Mouse (Mus musculus): ENCODE measurements around the gene Idnk. TPM values are rescaled to one million over a fixed set of nuclear protein-coding genes. Genes with fewer than 3 reads are reported as not detected.
"Not testable (repeated sequence)": the region's sequence is repeated elsewhere in the genome, so short reads cannot be mapped to it uniquely, and the experiment has no call there.

Gene Idnk
- polyA plus RNA-seq, 1 experiment from 2014 or later = 69.1 TPM

DNA sequence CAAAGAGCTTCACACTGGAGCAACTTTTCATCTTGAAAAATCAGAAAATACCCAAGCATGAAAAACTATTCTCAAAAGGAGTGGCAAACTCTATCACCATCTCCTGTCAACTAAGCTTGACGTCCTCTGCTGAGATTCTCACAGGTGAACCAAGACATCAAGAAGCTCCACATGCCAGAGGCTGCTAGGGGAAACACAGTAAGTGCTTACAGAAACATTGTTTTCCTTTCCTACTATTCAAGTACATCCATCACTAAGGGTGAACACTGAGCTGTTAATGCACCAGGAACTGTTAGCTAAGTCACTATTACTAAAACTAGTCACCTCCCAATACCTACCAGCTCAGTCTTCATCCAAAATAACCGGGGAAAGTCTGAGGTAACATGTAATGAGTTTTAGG, 32.5 kb upstream of the Idnk start:
- Histone ChIP-seq H3K4me3 (no peak overlapping the region), H3K9ac (no peak overlapping the region), H3K9me3 (no peaks in the 10 kb centered on the region), H3K36me3 (no peaks in the 10 kb centered on the region; the same call in 1 of the 2 replicates), H3K27ac (no peak overlapping the region), H3K4me1 (peaks cover 25% of the 10 kb centered on the region), H3K27me3 (replicated peaks) (no peaks in the 10 kb centered on the region), H3K4me2 (replicated peaks) (peak overlapping the region; percentile 81; the same call in 1 of the 2 replicates)
- ATAC-seq (ENCODE audit: low FRiP score, low read depth) = no peak
- WGBS = 69% methylated on average over 2 of the region's 2 CpGs

DNA sequence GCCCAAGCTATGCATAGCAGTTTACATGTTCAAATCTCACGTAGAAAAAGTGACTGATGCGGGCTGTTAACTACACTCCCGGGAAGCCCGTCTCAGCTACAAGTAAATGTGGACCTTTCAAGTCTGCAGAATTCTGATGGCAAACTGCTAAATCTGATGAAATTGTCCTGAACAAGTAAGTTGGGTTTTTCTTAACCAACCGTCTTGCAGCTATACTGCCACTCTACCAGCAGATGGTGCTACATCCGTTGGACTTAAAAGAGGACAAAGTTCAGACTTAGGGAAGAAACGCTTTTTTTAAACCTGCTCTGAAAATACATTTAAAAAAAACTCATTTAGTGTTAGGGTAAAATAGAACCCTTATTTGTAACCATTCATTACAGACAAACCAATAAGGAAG, 31.3 kb upstream of the Idnk start:
- no peaks in the 10 kb centered on the region for H3K9me3 ChIP-seq
- no peak overlapping the region for H3K9ac ChIP-seq
- H3K27me3 ChIP-seq (replicated peaks) = no peaks in the 10 kb centered on the region
- ATAC-seq (ENCODE audit: low FRiP score, low read depth) = no peak
- 40% methylated on average over 7 of the region's 7 CpGs for whole genome bisulfite sequencing
- peak overlapping the region; percentile 81 for H3K4me2 ChIP-seq (replicated peaks)
- no peak overlapping the region for H3K27ac ChIP-seq
- peaks cover 25% of the 10 kb centered on the region for H3K4me1 ChIP-seq
- H3K36me3 ChIP-seq = no peaks in the 10 kb centered on the region; the same call in 1 of the 2 replicates
- H3K4me3 ChIP-seq = peak overlapping the region; percentile 27; the same call in 1 of the 2 replicates

DNA sequence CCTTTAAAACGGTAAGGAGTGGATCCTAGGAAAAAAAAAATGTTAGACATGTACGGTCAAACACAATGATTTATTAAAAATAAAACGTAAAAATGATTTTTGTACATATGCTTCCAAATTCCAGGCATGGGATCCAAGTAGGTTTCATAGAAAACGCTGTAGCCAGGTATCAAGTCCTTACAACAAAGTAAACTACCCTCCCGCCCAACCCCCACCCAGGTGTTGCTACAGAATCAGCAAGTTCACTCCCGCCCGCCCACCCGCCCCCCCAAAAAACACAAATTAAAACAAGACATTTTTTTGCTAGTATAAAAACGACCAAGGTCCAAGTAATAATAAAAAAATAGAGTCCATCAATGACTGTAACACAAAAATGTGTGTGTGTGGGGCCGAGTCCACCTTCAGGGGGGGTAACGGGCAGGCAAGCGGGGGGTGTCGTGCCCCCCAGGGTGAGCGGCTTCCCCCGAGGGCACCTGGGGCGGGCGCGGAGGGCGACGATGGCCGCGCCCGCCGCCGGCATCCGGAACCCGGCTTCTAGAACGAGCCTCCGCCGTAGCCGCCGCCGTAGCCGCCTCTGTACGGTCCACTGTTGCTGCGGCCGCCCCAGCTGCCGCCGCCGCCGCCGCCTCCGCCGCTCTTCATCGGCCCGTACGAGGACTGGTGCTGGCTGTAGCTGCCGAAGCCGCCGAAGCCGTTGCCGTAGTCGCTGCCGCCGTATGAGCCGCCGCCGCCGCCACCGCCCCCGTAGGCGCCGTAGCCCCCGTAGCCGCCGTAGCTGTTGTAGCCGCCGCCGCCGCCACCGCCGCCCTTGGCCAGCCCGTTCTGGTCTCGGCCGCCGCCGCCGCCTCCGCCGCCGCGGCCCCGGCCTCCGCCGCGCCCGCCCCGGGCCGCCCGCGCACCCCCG, 30.3 kb upstream of the Idnk start:
- H3K27ac ChIP-seq = peak overlapping the region; percentile 97
- no peaks in the 10 kb centered on the region for H3K27me3 ChIP-seq (replicated peaks)
- H3K9me3 ChIP-seq = no peaks in the 10 kb centered on the region
- no peak for ATAC-seq (ENCODE audit: low FRiP score, low read depth)
- no peaks in the 10 kb centered on the region; the same call in 1 of the 2 replicates for H3K36me3 ChIP-seq
- H3K4me2 ChIP-seq (replicated peaks) = peak overlapping the region; percentile 81
- 2% methylated on average over 70 of the region's 92 CpGs for WGBS
- H3K9ac ChIP-seq = peak overlapping the region; percentile 100
- peaks cover 25% of the 10 kb centered on the region for H3K4me1 ChIP-seq
- H3K4me3 ChIP-seq = peak overlapping the region; percentile 99

DNA sequence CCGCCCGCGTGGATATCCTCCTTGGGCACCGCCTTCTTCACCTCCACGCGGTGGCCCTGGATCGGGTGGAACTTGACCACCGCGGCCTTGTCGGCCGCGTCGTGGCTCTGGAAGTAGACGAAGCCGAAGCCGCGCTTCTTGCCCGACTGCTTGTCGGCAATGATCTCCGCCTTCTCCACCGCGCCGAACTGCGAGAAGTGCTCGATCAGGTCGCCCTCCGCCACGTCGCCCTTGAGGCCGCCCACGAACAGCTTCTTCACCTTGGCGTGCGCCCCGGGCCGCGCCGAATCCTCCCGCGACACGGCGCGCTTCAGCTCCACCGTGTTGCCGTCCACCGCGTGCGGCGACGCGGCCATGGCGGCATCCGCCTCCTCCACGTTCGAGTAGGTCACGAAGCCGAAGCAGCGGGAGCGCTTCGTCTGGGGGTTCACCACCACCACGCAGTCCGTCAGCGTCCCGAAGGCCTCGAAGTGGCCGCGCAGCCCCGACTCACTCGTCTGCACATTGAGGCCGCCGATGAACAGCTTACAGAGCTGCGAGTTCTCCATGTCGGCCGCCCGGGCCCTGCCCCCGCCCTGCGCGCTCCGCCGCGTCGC, 29.6 kb upstream of the Idnk start:
- H3K4me3 ChIP-seq = peak overlapping the region; percentile 99
- WGBS = under 1% methylated on average over 81 of the region's 81 CpGs
- H3K36me3 ChIP-seq = no peaks in the 10 kb centered on the region; the same call in 1 of the 2 replicates
- H3K9ac ChIP-seq = peak overlapping the region; percentile 100
- peaks cover 25% of the 10 kb centered on the region for H3K4me1 ChIP-seq
- H3K27ac ChIP-seq = peak overlapping the region; percentile 97
- H3K27me3 ChIP-seq (replicated peaks) = no peaks in the 10 kb centered on the region
- no peaks in the 10 kb centered on the region for H3K9me3 ChIP-seq
- peak; percentile 35 for ATAC-seq (ENCODE audit: low FRiP score, low read depth)
- peak overlapping the region; percentile 81 for H3K4me2 ChIP-seq (replicated peaks)

DNA sequence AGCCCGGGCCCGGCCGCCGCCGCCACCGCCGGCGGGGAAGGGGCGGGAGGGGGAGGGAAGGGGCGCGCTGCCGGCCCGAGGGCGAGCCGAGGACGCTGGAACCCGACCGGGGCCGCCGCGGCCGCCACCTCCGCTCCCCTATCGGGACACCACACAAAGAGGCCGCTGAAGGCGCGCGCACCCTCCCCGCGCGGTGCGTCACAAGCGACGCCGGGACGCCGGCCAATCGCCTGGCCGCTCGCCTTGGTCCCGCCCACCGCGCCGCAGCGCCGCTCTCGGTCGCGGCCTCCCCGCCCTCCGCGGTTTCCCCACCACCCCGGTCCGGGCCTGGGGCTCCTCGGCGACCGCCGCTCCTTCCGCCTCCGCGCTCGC, 29.1 kb upstream of the Idnk start, which contains the start of gene Hnrnpa0:
TSS of gene Hnrnpa0 (minus strand) at position 161 of the 372 bp plus-strand sequence.
- H3K4me1 ChIP-seq = peaks cover 25% of the 10 kb centered on the region
- WGBS = under 1% methylated on average over 51 of the region's 62 CpGs
- peak within 1 kb of the TSS; percentile 97 for H3K27ac ChIP-seq
- H3K36me3 ChIP-seq = no peaks in the 10 kb centered on the region; the same call in 1 of the 2 replicates
- peak within 1 kb of the TSS; percentile 100 for H3K9ac ChIP-seq
- peak within 1 kb of the TSS; percentile 99 for H3K4me3 ChIP-seq
- peak; percentile 97 for ATAC-seq (ENCODE audit: low FRiP score, low read depth)
- no peaks in the 10 kb centered on the region for H3K27me3 ChIP-seq (replicated peaks)
- H3K9me3 ChIP-seq = no peaks in the 10 kb centered on the region
- peak within 1 kb of the TSS; percentile 81 for H3K4me2 ChIP-seq (replicated peaks)

- peak overlapping the region; percentile 100 for H3K9ac ChIP-seq
- peak; percentile 98 for ATAC-seq (ENCODE audit: low FRiP score, low read depth)
- H3K4me1 ChIP-seq = peaks cover 23% of the 10 kb centered on the region
- peak overlapping the region; percentile 99 for H3K4me3 ChIP-seq
- no peaks in the 10 kb centered on the region for H3K27me3 ChIP-seq (replicated peaks)
- peak overlapping the region; percentile 97 for H3K27ac ChIP-seq
- peak overlapping the region; percentile 81 for H3K4me2 ChIP-seq (replicated peaks)
- H3K9me3 ChIP-seq = no peaks in the 10 kb centered on the region
- WGBS = under 1% methylated on average over 83 of the region's 83 CpGs
- no peaks in the 10 kb centered on the region; the same call in 1 of the 2 replicates for H3K36me3 ChIP-seq
Observed at GRCm38 (mm10) chr13:58128768-58129671, 28.4 kb upstream of the Idnk start.

GRCm38 (mm10) chr13:58129687-58130246, 27.7 kb upstream of the Idnk start:
- no peaks in the 10 kb centered on the region; the same call in 1 of the 2 replicates for H3K36me3 ChIP-seq
- H3K4me3 ChIP-seq = peak overlapping the region; percentile 99
- H3K9me3 ChIP-seq = no peaks in the 10 kb centered on the region
- H3K4me2 ChIP-seq (replicated peaks) = peak overlapping the region; percentile 81
- peaks cover 16% of the 10 kb centered on the region for H3K4me1 ChIP-seq
- H3K9ac ChIP-seq = peak overlapping the region; percentile 100
- WGBS = 33% methylated on average over 4 of the region's 4 CpGs
- H3K27ac ChIP-seq = peak overlapping the region; percentile 97; the same call in 1 of the 2 replicates
- H3K27me3 ChIP-seq (replicated peaks) = no peaks in the 10 kb centered on the region
- ATAC-seq (ENCODE audit: low FRiP score, low read depth) = no peak

- Histone ChIP-seq H3K9ac (no peak overlapping the region), H3K4me1 (peaks cover 7% of the 10 kb centered on the region), H3K9me3 (0 out of 2 replicates have a peak, but pooled peaks cover 3% of the 10 kb centered on the region), H3K4me3 (no peak overlapping the region), H3K27ac (no peak overlapping the region), H3K36me3 (no peaks in the 10 kb centered on the region; the same call in 1 of the 2 replicates), H3K4me2 (replicated peaks) (no peak overlapping the region), H3K27me3 (replicated peaks) (no peaks in the 10 kb centered on the region)
- no peak for ATAC-seq (ENCODE audit: low FRiP score, low read depth)
- WGBS = 58% methylated on average over 3 of the region's 3 CpGs
Observed at GRCm38 (mm10) chr13:58131692-58132091, 25.8 kb upstream of the Idnk start.

DNA sequence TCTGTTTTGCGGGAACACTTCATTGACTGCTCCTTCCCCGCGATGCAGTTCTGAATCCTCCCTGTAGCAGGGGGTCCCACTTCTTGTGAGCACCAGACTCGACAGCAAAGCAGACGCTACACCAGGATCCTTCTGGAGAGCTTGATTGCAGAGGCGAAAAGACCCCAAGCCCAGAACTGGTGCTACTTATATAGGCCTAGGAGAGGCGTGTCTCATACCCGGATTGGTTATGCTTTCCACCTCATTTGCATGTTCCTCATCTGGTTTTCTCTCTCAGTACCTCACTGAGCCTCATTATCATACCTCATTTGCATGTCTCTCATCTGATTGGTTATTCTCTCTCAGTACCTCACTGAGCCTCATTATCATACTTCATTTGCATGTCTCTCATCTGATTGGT, 10.8 kb upstream of the Idnk start:
- H3K27me3 ChIP-seq (replicated peaks); H3K4me1 ChIP-seq; H3K9ac ChIP-seq; H3K4me3 ChIP-seq; H3K4me2 ChIP-seq (replicated peaks); ATAC-seq (ENCODE audit: low FRiP score, low read depth); H3K9me3 ChIP-seq; H3K36me3 ChIP-seq; H3K27ac ChIP-seq: not testable (repeated sequence)
- WGBS = 94% methylated on average over 8 of the region's 8 CpGs

- Histone ChIP-seq H3K36me3 (no peaks in the 10 kb centered on the region), H3K27ac (no peak overlapping the region), H3K27me3 (replicated peaks) (no peaks in the 10 kb centered on the region), H3K4me3 (no peak overlapping the region), H3K4me2 (replicated peaks) (no peak overlapping the region), H3K9me3 (no peaks in the 10 kb centered on the region), H3K9ac (no peak overlapping the region), H3K4me1 (no peaks in the 10 kb centered on the region; the same call in 1 of the 2 replicates)
- ATAC-seq (ENCODE audit: low FRiP score, low read depth) = no peak
- WGBS = 90% methylated on average over 1 of the region's 1 CpGs
Observed at GRCm38 (mm10) chr13:58147760-58148159, 9.7 kb upstream of the Idnk start.

DNA sequence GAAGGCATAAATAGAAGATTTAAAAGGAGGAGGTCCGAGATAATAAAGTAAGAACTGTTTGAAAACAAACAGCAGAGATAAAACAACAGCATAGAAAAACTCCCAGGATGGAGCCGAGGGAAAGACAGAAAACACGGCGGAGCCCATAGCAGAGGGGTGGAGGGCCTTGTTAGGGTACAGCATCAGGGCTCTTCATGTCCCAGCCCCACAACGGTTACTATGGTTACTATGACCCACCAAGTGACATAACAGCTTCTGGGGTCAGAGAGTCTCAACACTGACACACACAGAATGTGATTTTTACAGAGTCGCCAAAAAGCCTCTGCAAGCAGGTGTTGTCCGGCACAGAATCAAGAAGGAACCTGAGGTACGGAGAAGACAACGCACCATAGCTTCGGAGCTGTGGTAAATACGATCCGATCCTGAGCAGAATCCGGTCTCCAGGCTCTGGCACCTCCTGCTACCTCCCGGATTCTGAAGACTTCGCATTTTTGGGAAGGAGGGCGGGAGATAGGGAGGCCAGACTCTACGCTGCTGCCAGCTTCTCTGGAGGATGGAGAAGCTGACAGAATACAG, 9.1 kb upstream of the Idnk start:
- H3K4me2 ChIP-seq (replicated peaks) = peak overlapping the region; percentile 60
- H3K9me3 ChIP-seq = no peaks in the 10 kb centered on the region
- no peak overlapping the region for H3K27ac ChIP-seq
- under 1% methylated on average over 17 of the region's 17 CpGs for WGBS
- H3K4me1 ChIP-seq = no peaks in the 10 kb centered on the region; the same call in 1 of the 2 replicates
- H3K27me3 ChIP-seq (replicated peaks) = no peaks in the 10 kb centered on the region
- H3K9ac ChIP-seq = peak overlapping the region; percentile 35; the same call in 1 of the 2 replicates
- H3K36me3 ChIP-seq = no peaks in the 10 kb centered on the region
- H3K4me3 ChIP-seq = peak overlapping the region; percentile 33
- peak; percentile 91 for ATAC-seq (ENCODE audit: low FRiP score, low read depth)

Data from neural tube, embryonic 12.5 days (tissue).